Mouse (Mus musculus) WW6 (cell line): Measurements from ENCODE around the gene Glipr1l2.
"Not testable (repeated sequence)": the region's sequence is repeated elsewhere in the genome, so short reads cannot be mapped to it uniquely, and the experiment has no call there.

Source experiments
- DNase-seq: peaks from one replicate; pipeline ENCODE4 v3.0.0-alpha.2; 2013; ENCODE audit warnings: low read depth, low spot score

Glipr1l2 gene

DNA sequence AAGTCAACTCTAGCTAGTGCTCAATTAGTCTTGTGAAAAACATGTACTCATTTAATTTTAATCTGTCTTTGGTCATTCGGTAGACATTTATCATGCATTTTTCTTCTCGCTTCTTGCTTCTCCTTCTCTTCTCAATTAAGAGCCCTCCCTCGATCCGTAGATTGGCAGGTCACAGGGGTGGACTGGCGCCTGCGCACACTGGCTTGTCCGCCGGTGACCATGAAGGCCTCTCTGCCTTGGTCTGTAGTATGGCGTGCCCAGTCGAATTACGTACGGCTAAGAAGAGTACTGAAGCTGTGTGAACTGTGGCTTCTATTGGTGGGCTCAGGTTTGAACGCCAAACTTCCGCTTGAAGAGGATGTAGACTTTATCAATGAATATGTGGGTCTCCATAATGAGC, at the start of gene Glipr1l2:
TSS of gene Glipr1l2 (plus strand) at position 198 of the 400 bp plus-strand sequence.
- DNase-seq: no peak

DNA sequence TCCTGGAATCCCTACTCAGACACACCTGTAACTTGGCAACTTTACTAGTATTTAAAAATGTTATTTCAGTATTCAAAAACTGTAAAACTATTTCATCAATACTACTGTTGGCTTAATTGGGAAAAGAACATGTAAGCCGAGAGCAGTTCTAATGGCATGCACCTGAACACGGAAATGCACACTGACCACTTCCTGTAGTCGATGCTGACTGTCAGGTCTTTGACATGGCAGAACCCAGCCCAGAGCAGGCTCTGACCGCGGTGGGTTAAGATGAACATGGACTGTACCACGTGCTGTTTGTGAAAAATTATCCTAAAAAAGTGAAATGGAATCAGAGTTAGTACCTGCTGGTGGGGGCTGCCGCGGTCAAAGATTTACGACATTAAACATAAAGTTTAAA, 39.6 kb upstream of the Glipr1l2 start:
- not testable (repeated sequence) for DNase-seq

DNA sequence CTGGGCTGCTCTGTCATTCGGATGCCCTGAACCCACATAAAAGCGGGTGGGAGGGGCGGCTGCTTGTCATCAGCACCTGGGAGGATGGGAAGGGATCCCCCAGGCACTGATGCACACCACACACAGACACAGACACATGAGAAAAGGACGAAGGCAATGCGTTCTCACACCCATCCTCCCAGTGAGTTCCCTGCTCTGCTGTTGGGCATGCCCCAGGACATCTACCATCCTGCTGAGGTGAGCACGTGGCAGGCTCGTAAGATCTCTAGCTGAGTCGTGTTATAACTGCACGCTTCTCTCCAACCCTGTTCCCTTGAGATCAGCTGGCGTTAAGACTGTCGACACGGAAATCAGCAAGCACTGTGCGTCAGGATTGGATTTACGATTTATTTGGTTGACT, 38.9 kb upstream of the Glipr1l2 start:
- DNase-seq: not testable (repeated sequence)

DNA sequence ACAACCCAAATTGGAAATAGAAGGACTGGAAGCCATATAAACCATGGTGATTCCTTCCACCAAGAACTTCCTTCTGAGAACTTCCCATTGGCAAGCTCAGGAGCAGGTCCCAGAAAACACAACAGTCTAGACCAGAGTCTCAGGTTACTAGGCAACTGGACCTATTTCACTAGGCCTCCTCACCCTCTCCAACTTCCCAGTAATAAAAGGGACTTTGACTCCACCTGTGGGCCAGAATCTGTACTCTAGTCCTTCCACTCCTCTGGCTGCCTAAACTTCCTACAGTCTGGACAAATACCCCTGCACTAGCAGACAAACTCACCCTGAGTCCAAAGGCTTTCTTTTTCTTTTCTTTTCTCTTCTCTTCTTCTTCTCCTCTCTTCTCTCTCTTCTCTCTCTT, 31.9 kb upstream of the Glipr1l2 start:
- DNase-seq: no peak

- not testable (repeated sequence) for DNase-seq
Observed at GRCm38 (mm10) chr10:112051956-112052355, 31.2 kb upstream of the Glipr1l2 start.

DNA sequence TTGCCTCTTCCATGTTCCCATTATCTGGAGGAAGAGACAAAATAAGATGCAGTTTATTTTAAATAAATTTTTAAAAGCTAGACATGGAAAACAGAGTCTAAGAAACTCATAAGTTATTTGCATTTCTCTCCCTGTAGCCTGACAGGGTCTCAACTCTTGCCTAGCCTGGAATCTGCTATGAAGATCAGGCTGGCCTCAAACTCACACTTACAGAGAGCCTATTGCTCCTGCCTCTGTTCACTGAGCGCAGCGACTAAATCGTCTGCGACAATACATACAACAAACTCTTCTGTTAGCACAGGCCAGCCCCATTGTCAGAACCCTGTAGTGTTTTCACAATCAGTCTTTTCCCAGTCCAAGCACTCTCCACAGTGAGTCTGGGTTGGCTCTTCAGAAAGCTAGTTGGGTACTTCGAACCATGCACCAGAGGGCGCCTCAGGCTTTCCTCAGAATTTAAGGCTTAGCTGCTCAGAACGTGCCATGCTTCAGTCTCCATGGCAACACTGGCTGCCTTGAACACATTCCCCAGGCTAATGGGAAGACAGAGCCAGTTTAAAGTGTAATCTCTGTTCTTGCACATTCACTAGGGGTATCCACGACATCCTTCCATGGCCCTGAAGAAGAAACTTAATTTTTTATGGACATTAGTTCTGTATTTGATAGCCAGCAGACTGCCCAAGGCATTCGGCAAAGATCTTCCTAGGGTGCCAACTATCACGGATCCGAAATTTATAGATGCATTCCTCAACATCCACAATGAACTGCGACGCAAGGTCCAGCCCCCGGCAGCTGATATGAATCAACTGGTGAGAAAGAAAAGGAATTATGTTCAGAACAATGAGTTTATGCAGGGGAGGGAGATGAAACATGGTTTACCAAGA, 23.2 kb upstream of the Glipr1l2 start, which contains the start of gene Glipr1l1:
TSS of gene Glipr1l1 (plus strand) at position 488 of the 881 bp plus-strand sequence.
- DNase-seq: peak; percentile 54

GRCm38 (mm10) chr10:112060583-112060934, 22.6 kb upstream of the Glipr1l2 start:
- DNase-seq: not testable (repeated sequence)

GRCm38 (mm10) chr10:112080044-112080443, 3.1 kb upstream of the Glipr1l2 start:
- no peak for DNase-seq

GRCm38 (mm10) chr10:112105785-112106184, 22.6 kb downstream of the Glipr1l2 start:
- peak; percentile 7 for DNase-seq

DNA sequence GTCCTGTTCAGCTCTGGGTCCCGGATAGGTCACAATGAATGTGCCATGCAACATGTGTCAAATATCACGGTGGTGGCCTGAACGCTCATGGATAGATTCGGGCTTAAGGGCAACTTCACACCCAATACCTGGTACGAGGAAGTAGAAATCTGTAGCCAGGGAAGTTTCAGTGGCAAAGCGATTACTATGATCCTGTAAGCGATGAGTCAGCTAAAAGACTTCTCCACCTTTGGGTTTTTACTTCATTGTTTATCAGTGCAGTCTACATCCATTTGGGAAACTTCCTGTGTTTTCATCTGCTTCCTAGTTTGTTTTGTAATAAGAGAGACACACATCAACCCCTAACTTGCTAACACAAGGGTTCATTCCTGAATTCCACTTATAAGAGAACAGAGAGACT, 27.2 kb downstream of the Glipr1l2 start:
- no peak for DNase-seq

- DNase-seq: not testable (repeated sequence)
Observed at GRCm38 (mm10) chr10:112125090-112125489, 41.9 kb downstream of the Glipr1l2 start.

DNA sequence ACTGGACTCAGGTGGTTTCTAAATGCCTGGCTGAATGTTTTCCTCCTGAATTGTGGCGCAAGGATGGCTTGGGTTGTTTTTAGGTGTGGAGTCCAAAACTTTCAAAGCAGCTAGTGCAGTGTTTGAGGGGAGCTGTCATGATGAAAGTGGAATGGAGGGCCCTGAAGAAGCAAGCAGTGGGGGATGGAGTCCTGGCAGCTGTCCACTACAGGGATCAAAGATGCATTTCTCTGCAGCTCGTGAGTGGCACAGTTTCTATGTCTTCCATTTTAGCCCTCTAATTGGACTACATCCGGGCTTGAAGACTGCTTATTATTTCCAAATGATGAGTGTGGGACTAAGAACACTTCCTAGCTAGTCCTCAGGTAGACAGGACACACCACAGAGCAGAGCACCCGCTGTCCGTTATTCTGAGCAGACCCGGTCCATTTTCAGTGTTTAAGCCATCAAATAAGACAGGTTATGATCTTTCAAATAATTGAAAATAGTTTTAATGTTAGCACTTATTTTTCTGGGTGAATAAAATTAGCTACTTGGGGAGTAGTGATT, 44.6 kb downstream of the Glipr1l2 start:
- not testable (repeated sequence) for DNase-seq

DNA sequence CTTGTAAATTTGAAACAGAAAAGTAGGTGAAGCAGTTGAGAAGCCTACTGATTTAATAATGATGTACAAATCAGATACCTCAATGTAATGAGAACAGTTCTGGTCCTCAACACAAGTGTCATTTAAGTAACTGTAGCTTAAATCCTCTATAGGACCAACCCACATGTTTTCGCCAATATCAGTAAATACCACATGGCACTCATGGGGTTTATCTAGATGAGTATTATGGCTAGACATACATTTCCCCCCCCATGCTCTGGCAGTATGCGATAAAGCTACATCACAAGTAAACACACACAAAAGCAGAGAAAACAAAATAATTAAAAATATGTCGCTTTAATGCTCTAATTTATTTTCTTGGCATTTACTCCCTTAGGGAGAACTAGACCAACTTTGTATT, 49.0 kb downstream of the Glipr1l2 start:
- no peak for DNase-seq

DNA sequence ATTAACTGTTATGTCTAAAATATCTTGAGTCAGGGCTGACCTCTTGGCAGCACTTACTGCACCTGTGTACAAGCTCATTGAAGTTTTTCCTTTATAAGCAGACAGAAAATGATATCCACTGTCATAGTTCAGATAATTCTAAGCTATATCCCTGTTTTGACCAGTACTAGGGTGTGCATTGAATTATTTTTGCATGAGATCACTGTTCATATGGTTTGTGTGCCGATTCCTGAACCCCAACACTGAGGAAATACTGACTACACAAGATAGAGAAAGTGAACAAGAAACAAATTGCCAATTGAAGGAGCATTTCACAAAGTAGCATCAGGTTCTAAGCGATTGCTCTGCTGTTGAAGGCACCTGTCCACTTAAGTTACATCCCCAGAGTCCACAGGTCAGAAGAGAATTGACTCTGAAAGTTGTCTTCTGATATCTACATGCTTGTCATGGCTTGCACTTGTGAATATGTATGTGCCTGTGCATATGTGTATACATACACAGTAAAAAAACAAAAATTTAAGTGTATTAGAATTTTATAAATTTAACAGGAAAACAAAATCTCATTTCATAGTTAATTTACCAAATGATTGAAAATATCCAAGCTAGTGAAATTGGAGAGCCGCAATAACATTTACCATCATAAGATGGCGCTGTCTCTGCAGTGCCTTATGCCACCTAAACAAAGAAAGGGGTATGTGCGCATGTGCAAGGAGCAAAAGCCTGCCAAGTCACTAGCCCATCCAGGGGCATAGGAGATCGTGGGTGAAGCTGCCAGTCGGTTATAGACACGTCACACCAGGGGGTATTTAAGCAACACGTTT, 55.1 kb downstream of the Glipr1l2 start:
- peak; percentile 28 for DNase-seq

DNA sequence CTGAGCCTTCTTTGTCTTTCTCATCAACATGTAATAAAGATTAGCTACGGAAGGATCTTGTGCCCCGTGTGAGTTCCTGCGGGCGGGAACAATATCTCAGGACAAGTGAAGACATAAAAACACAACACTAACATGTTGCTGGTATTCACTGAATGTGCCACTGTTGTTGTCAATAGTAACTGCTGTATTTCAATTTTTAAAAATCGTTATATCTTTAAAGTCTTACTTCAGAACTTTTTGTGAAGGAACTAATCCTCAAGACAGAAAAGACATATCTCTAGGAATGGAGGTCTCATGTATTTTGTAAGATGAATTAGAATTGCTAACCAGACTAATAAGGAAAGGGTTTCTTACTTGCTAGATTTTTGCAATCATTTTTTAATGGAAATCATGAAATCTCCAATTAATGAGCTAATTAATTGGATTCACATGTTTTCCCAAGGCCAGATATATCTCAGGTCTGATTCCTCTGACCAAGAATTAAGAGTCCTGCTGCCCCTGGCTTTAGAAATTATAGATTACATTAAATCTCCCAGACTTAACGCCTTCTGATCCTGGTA, 55.8 kb downstream of the Glipr1l2 start:
- DNase-seq: no peak

DNA sequence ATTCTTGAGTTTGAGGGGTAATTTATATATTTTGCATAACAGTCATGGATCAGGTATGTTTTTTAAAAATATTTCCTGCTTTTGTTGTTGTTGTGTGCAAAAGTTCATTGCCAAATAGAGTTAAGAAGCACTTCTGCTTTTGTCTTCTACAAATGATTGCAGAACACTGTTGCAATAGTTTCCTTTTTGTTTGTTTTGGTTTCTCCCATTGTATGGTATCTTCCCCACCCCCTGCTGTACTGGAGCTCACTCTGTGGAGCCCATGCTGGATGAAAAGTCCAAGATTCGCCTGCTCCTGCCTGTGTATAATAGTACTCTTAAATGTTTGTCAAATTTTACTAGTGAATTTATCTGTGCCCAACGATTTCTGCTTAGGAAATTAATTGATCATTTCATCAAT, 56.7 kb downstream of the Glipr1l2 start:
- no peak for DNase-seq
